Mouse (Mus musculus): ENCODE measurements around the gene Tex35. TPM values are rescaled to one million over a fixed set of nuclear protein-coding genes. Genes with fewer than 3 reads are reported as not detected.
A peak's percentile ranks its signal among the peaks of the same experiment; 100 is the strongest.

The Tex35 gene
- polyA plus RNA-seq, 1 experiment from 2014 or later: not detected

GRCm38 (mm10) chr1:157062445-157062825, 46.0 kb downstream of the Tex35 start:
- no peak overlapping the region for H3K9ac ChIP-seq (replicated peaks)
- H3K9me3 ChIP-seq: no peaks in the 10 kb centered on the region
- H3K4me2 ChIP-seq (replicated peaks): no peak overlapping the region
- no peak overlapping the region for H3K4me3 ChIP-seq
- H3K27me3 ChIP-seq: no peaks in the 10 kb centered on the region
- ATAC-seq (replicated peaks): no peak
- peaks cover 18% of the 10 kb centered on the region for H3K4me1 ChIP-seq
- H3K27ac ChIP-seq (replicated peaks): no peak overlapping the region
- no peaks in the 10 kb centered on the region for H3K36me3 ChIP-seq
- 67% methylated on average over 5 of the region's 5 CpGs for WGBS

- H3K4me3 ChIP-seq: no peak overlapping the region
- peaks cover 18% of the 10 kb centered on the region for H3K4me1 ChIP-seq
- H3K36me3 ChIP-seq: no peaks in the 10 kb centered on the region
- no peak overlapping the region for H3K27ac ChIP-seq (replicated peaks)
- H3K9ac ChIP-seq (replicated peaks): no peak overlapping the region
- ATAC-seq (replicated peaks): no peak
- no peaks in the 10 kb centered on the region for H3K27me3 ChIP-seq
- 96% methylated on average over 10 of the region's 10 CpGs for WGBS
- no peaks in the 10 kb centered on the region for H3K9me3 ChIP-seq
- H3K4me2 ChIP-seq (replicated peaks): no peak overlapping the region
These were observed 46.6 kb downstream of the Tex35 start for GRCm38 (mm10) chr1:157061800-157062444.

- no peak overlapping the region for H3K27ac ChIP-seq (replicated peaks)
- H3K9me3 ChIP-seq: no peaks in the 10 kb centered on the region
- H3K27me3 ChIP-seq: no peaks in the 10 kb centered on the region
- ATAC-seq (replicated peaks): no peak
- no peak overlapping the region for H3K4me3 ChIP-seq
- peaks cover 17% of the 10 kb centered on the region for H3K4me1 ChIP-seq
- H3K4me2 ChIP-seq (replicated peaks): no peak overlapping the region
- 86% methylated on average over 3 of the region's 3 CpGs for WGBS
- H3K36me3 ChIP-seq: no peaks in the 10 kb centered on the region
- H3K9ac ChIP-seq (replicated peaks): no peak overlapping the region
These were observed 47.3 kb downstream of the Tex35 start for GRCm38 (mm10) chr1:157061170-157061569.

GRCm38 (mm10) chr1:157060441-157061135, 47.9 kb downstream of the Tex35 start:
- no peak for ATAC-seq (replicated peaks)
- no peaks in the 10 kb centered on the region for H3K36me3 ChIP-seq
- 79% methylated on average over 12 of the region's 12 CpGs for WGBS
- no peak overlapping the region for H3K4me3 ChIP-seq
- no peaks in the 10 kb centered on the region for H3K9me3 ChIP-seq
- H3K4me2 ChIP-seq (replicated peaks): no peak overlapping the region
- no peak overlapping the region for H3K9ac ChIP-seq (replicated peaks)
- H3K27me3 ChIP-seq: no peaks in the 10 kb centered on the region
- H3K27ac ChIP-seq (replicated peaks): no peak overlapping the region
- H3K4me1 ChIP-seq: peaks cover 16% of the 10 kb centered on the region

GRCm38 (mm10) chr1:157055901-157056300, 52.6 kb downstream of the Tex35 start:
- Histone ChIP-seq H3K4me1 (peaks cover 24% of the 10 kb centered on the region), H3K9me3 (no peaks in the 10 kb centered on the region), H3K9ac (replicated peaks) (peak overlapping the region; percentile 30; the same call in 1 of the 2 replicates), H3K27me3 (no peaks in the 10 kb centered on the region), H3K27ac (replicated peaks) (peak overlapping the region; percentile 85), H3K4me3 (no peak overlapping the region), H3K36me3 (no peaks in the 10 kb centered on the region), H3K4me2 (replicated peaks) (peak overlapping the region; percentile 27; the same call in 1 of the 2 replicates)
- 24% methylated on average over 6 of the region's 6 CpGs for WGBS
- ATAC-seq (replicated peaks): no peak

GRCm38 (mm10) chr1:157055288-157055831, 53.1 kb downstream of the Tex35 start:
- Histone ChIP-seq H3K27ac (replicated peaks) (peak overlapping the region; percentile 85), H3K4me1 (peaks cover 24% of the 10 kb centered on the region), H3K4me2 (replicated peaks) (peak overlapping the region; percentile 27), H3K36me3 (no peaks in the 10 kb centered on the region), H3K9ac (replicated peaks) (peak overlapping the region; percentile 30), H3K27me3 (no peaks in the 10 kb centered on the region), H3K4me3 (no peak overlapping the region), H3K9me3 (no peaks in the 10 kb centered on the region)
- ATAC-seq (replicated peaks): peak; percentile 79
- WGBS: 9% methylated on average over 11 of the region's 11 CpGs

GRCm38 (mm10) chr1:157054659-157055058, 53.8 kb downstream of the Tex35 start:
- Histone ChIP-seq H3K27ac (replicated peaks) (peak overlapping the region; percentile 85), H3K4me1 (peaks cover 24% of the 10 kb centered on the region), H3K9me3 (no peaks in the 10 kb centered on the region), H3K4me3 (no peak overlapping the region), H3K36me3 (no peaks in the 10 kb centered on the region), H3K9ac (replicated peaks) (no peak overlapping the region; the same call in 1 of the 2 replicates), H3K27me3 (no peaks in the 10 kb centered on the region), H3K4me2 (replicated peaks) (no peak overlapping the region)
- 51% methylated on average over 7 of the region's 7 CpGs for WGBS
- ATAC-seq (replicated peaks): 0 out of 2 replicates have a peak, but pooled peaks have one; percentile 38

- no peaks in the 10 kb centered on the region for H3K27me3 ChIP-seq
- no peak overlapping the region for H3K9ac ChIP-seq (replicated peaks)
- 89% methylated on average over 2 of the region's 2 CpGs for WGBS
- no peak overlapping the region for H3K27ac ChIP-seq (replicated peaks)
- no peaks in the 10 kb centered on the region for H3K36me3 ChIP-seq
- H3K4me1 ChIP-seq: peaks cover 28% of the 10 kb centered on the region
- no peaks in the 10 kb centered on the region for H3K9me3 ChIP-seq
- no peak overlapping the region for H3K4me2 ChIP-seq (replicated peaks)
- H3K4me3 ChIP-seq: no peak overlapping the region
- ATAC-seq (replicated peaks): no peak
These were observed 58.6 kb downstream of the Tex35 start for GRCm38 (mm10) chr1:157049886-157050285.

Other genes with a start within 250 kb of the Tex35 start
- gene Ralgps2, start 169.1 kb downstream of the Tex35 start, polyA plus RNA-seq (2015; fragmentation: Nextera tagmentation; extraction: Ambion mirVana): 136 and 139 TPM in 2 replicates